Mouse (Mus musculus) MEL (cell line): Measurements from ENCODE around the gene Ung.

Experiments
- CTCF ChIP-seq, 3 experiments: IDR thresholded peaks in 2 of 3; conservative IDR thresholded peaks in 1 of 3; 2 replicates each; pipeline ENCODE4 v1.5.1; 2011 to 2012; ENCODE audit warnings: low read length in 3 of 3, low read depth in 2 of 3, mild to moderate bottlenecking in 2 of 3, improper control_type of control experiment in 1 of 3, inconsistent platforms in 1 of 3, mixed read lengths in 1 of 3, moderate library complexity in 1 of 3; ENCODE audit not compliant: control insufficient read depth in 1 of 3, insufficient read depth in 1 of 3, poor library complexity in 1 of 3, severe bottlenecking in 1 of 3
- ETS1 ChIP-seq: IDR thresholded peaks from 2 replicates; pipeline ENCODE4 v1.6.1; 2012; ENCODE audit warnings: low read depth, mild to moderate bottlenecking, inconsistent platforms, low read length, improper control_type of control experiment, moderate library complexity
- MAFK ChIP-seq: IDR thresholded peaks from 2 replicates; pipeline ENCODE4 v1.6.1; 2011; ENCODE audit warnings: low read depth, mild to moderate bottlenecking, low read length, improper control_type of control experiment, borderline replicate concordance
- MYC ChIP-seq: IDR thresholded peaks from 2 replicates; pipeline ENCODE4 v1.6.1; 2011; ENCODE audit warnings: low read depth, mild to moderate bottlenecking, low read length, improper control_type of control experiment, moderate library complexity
- POLR2A ChIP-seq, 2 experiments: IDR thresholded peaks; 2 replicates each; pipeline ENCODE4 v1.6.1; 2011 to 2012; ENCODE audit warnings: low read length in 2 of 2, mild to moderate bottlenecking in 2 of 2, control low read depth in 1 of 2, improper control_type of control experiment in 1 of 2, low read depth in 1 of 2, moderate library complexity in 1 of 2; ENCODE audit not compliant: control insufficient read depth in 1 of 2, insufficient read depth in 1 of 2, poor library complexity in 1 of 2
- SMC3 ChIP-seq: IDR thresholded peaks from 2 replicates; pipeline ENCODE4 v1.6.1; 2011; ENCODE audit warnings: low read depth, low read length, improper control_type of control experiment
- TAL1 ChIP-seq: IDR thresholded peaks from 2 replicates; pipeline ENCODE4 v1.6.1; 2012; ENCODE audit warnings: mild to moderate bottlenecking, inconsistent platforms, low read length, moderate library complexity, mixed read lengths
- TCF12 ChIP-seq: IDR thresholded peaks from 2 replicates; pipeline ENCODE4 v1.6.1; 2014; ENCODE audit warnings: low read depth, mild to moderate bottlenecking, inconsistent platforms, low read length, improper control_type of control experiment, moderate library complexity
- USF1 ChIP-seq: IDR thresholded peaks from 2 replicates; pipeline ENCODE4 v1.6.1; 2014; ENCODE audit warnings: low read depth, mild to moderate bottlenecking, inconsistent platforms, low read length, improper control_type of control experiment, moderate library complexity
- ZNF384 ChIP-seq: IDR thresholded peaks from 2 replicates; pipeline ENCODE4 v1.6.1; 2012; ENCODE audit warnings: low read depth, mild to moderate bottlenecking, inconsistent platforms, low read length, improper control_type of control experiment

- no peak for TF ChIP-seq SMC3
- TF ChIP-seq ZNF384 = no peak
- no peak for TF ChIP-seq CTCF (IDR thresholded peaks at IDR 0.05 in 2 of 3, conservative IDR thresholded peaks at IDR 0.05 in 1 of 3; ENCODE audit: control insufficient read depth in 1 of 3, insufficient read depth in 1 of 3, low read depth in 2 of 3, low read length in 3 of 3, poor library complexity in 1 of 3, severe bottlenecking in 1 of 3)
- no peak for TF ChIP-seq USF1
- no peak for TF ChIP-seq MAFK
- no peak for TF ChIP-seq TAL1
- no peak for TF ChIP-seq POLR2A (IDR thresholded peaks at IDR 0.05; ENCODE audit: control insufficient read depth in 1 of 2, insufficient read depth in 1 of 2, low read depth in 1 of 2, low read length in 2 of 2, poor library complexity in 1 of 2)
- TF ChIP-seq TCF12 = no peak
- TF ChIP-seq MYC = no peak
- TF ChIP-seq ETS1 = no peak
These were observed 17.1 kb downstream of the Ung start for GRCm38 (mm10) chr5:114147043-114147972.
